Mouse (Mus musculus): Measurements from ENCODE around the gene Ccdc28b.

GRCm38 (mm10) chr4:129630944-129631343 lies 7.2 kb upstream of the Ccdc28b start:
- TF ChIP-seq POLR2A (IDR thresholded peaks at IDR 0.05; ENCODE audit: low read depth, low read length) (no peak), CTCF (IDR thresholded peaks at IDR 0.05; ENCODE audit: borderline replicate concordance, insufficient read depth, low read length) (no peak)
